14 mouse cellular contexts compared by ENCODE assay signal in the genomic region with DNA sequence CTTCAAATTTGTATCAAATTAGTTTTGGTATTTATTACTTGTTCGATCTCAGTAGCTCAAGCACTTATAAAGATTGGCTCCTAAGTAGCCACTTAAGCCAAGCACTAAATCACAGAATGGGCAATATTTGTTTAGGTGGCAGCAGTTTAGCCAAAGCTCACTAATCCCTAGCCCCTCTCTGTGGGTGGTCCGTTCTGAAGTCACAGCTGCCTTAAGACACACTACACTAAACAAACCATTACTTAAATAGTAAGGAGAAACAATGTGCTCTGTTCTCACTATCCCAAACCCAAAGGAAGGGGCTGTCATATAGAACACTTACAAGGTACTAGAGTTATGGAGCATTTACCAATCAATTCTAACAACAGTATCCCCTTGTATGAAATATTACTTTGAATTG. TPM values are rescaled to one million over a fixed set of nuclear protein-coding genes. Genes with fewer than 3 reads are reported as not detected.
A peak's percentile ranks its signal among the peaks of the same experiment; 100 is the strongest.
DNase-seq lines count a peak whose midpoint lies in the region; ATAC-seq lines count a peak whose summit lies in the region.
"Had no signal": no experiment of that assay in that cellular context is flagged by ENCODE, and none has a peak within 500 bp of the region (broad histone marks: within the 10 kb centered on the region; RNA-seq: fewer than 3 reads in every experiment).

No protein-coding gene starts in this region.

- no peak overlapping the region for H3K4me2 ChIP-seq in kidney, embryonic 15.5 days
- H3K4me2 ChIP-seq: liver, embryonic 11.5 days had no signal

- DNase-seq in kidney, adult 8-10 months = no peak
- peak; percentile 6 for DNase-seq in ZHBTc4 (ENCODE audit: low read depth, low spot score)
- DNase-seq in embryo, embryonic 10.5 days (ENCODE audit: low spot score) = peak; percentile 85
- DNase-seq in limb, embryonic 10.5 days (ENCODE audit: low spot score) = peak; percentile 41
- DNase-seq in adrenal gland, postnatal 25 days = no peak
- DNase-seq: cerebellum, postnatal 36 days; kidney, postnatal 36 days; right cerebral cortex, postnatal 4 days; thymus, adult 2 months had no signal

- H3K9me3 ChIP-seq in kidney, embryonic 15.5 days (replicated peaks) = no peaks in the 10 kb centered on the region
- H3K9me3 ChIP-seq in limb, embryonic 10.5 days (replicated peaks) = no peaks in the 10 kb centered on the region
- H3K9me3 ChIP-seq: G1E had no signal

- H3K4me3 ChIP-seq in kidney, embryonic 15.5 days (replicated peaks) = no peak overlapping the region
- no peak overlapping the region for H3K4me3 ChIP-seq in limb, embryonic 10.5 days

- ATAC-seq in kidney, embryonic 15.5 days (replicated peaks; ENCODE audit: low FRiP score) = peak; percentile 66; the same call in 1 of the 2 replicates
- ATAC-seq in granulocyte monocyte progenitor cell, adult 5-6 weeks (replicated peaks; ENCODE audit: poor library complexity, severe bottlenecking) = no peak
- ATAC-seq: intestine, embryonic 16.5 days had no signal

- no peak overlapping the region for H3K9ac ChIP-seq in kidney, embryonic 15.5 days

- H3K27ac ChIP-seq in kidney, embryonic 15.5 days = no peak overlapping the region
- no peak overlapping the region for H3K27ac ChIP-seq in limb, embryonic 10.5 days

- no peaks in the 10 kb centered on the region for H3K27me3 ChIP-seq in kidney, embryonic 15.5 days
- no peaks in the 10 kb centered on the region for H3K27me3 ChIP-seq in limb, embryonic 10.5 days (ENCODE audit: low read depth, poor library complexity, severe bottlenecking)

- no peaks in the 10 kb centered on the region for H3K36me3 ChIP-seq in kidney, embryonic 15.5 days
- H3K36me3 ChIP-seq in limb, embryonic 10.5 days = no peaks in the 10 kb centered on the region
- H3K36me3 ChIP-seq: G1E had no signal

- H3K4me1 ChIP-seq in kidney, embryonic 15.5 days = no peaks in the 10 kb centered on the region
- peaks cover 13% of the 10 kb centered on the region; the same call in 1 of the 2 replicates for H3K4me1 ChIP-seq in limb, embryonic 10.5 days

- WGBS in kidney, embryonic 15.5 days = 14% methylated on average over 2 of the region's 2 CpGs
- 35% methylated on average over 2 of the region's 2 CpGs for WGBS in limb, embryonic 10.5 days

RNA-seq across cellular contexts. Expression of a gene that starts 49.3 kb away (rescaled TPM):
- polyA plus RNA-seq in kidney, embryonic 15.5 days (2015; fragmentation: Nextera tagmentation; extraction: Ambion mirVana) = 64.6 and 70.4 TPM in 2 replicates
- polyA plus RNA-seq in limb, embryonic 10.5 days (2016; fragmentation: Nextera tagmentation; extraction: Ambion mirVana) = 63.1 and 70.1 TPM in 2 replicates
- total RNA-seq in granulocyte monocyte progenitor cell, adult 5-6 weeks (2014; fragmentation: Nextera tagmentation) = 27.0 and 27.8 TPM in 2 replicates
- 20.4 and 23.7 TPM in 2 replicates for total RNA-seq in granulocyte monocyte progenitor cell, adult 5-6 weeks (2017)
- 16.6 and 19.9 TPM in 2 replicates for total RNA-seq in adrenal gland, postnatal 25 days (2021)

RNA-seq across cellular contexts. Expression of a gene that starts 49.8 kb away (rescaled TPM):
- 12.8 and 14.6 TPM in 2 replicates for polyA plus RNA-seq in kidney, embryonic 15.5 days (2015; fragmentation: Nextera tagmentation; extraction: Ambion mirVana)
- polyA plus RNA-seq in limb, embryonic 10.5 days (2016; fragmentation: Nextera tagmentation; extraction: Ambion mirVana) = 6.2 and 8.1 TPM in 2 replicates
- 7.5 and 14.5 TPM in 2 replicates for total RNA-seq in granulocyte monocyte progenitor cell, adult 5-6 weeks (2014; fragmentation: Nextera tagmentation)
- total RNA-seq in granulocyte monocyte progenitor cell, adult 5-6 weeks (2017) = 20.4 and 25.0 TPM in 2 replicates
- 10.1 and 14.9 TPM in 2 replicates for total RNA-seq in adrenal gland, postnatal 25 days (2021)

Comparison
In these comparisons a context has a peak if more than half of its experiments do, and no peak if none do; other contexts are left out.
1. DNase-seq: peak in ZHBTc4 (single experiment), embryo, embryonic 10.5 days (single experiment) and limb, embryonic 10.5 days (single experiment); none in kidney, adult 8-10 months (0 of 2) and adrenal gland, postnatal 25 days (single experiment).